Mouse (Mus musculus) natural killer cell, adult 2 months (primary cell): ENCODE results near the gene Grid2.

ENCODE experiments used
- DNase-seq, 2 experiments: peaks; one replicate each; pipeline ENCODE4 v3.0.0; 2022; ENCODE audit warnings: low spot score in 2 of 2

Grid2 gene

GRCm38 (mm10) chr6:64047950-64048349, 792.3 kb downstream of the Grid2 start:
- DNase-seq = no peak

DNA sequence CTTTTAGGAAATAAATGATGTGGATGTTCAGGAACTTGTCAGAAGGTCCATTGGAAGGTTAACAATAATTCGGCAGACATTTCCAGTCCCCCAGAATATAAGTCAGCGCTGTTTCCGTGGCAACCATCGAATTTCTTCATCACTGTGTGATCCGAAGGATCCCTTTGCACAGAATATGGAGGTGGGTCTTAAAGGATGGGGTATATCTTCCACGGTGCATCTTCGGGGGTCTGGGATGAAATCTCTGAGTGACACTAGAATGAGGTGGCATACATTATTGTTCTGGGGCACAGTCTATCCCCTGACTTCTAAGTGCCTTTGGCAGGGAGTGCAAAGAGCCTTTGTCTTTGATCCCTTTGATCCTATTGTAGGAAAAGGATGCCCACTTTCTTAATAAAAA, 808.2 kb downstream of the Grid2 start:
- DNase-seq = no peak

- DNase-seq = no peak
Measured at GRCm38 (mm10) chr6:64064704-64065103, 809.0 kb downstream of the Grid2 start.

- DNase-seq = no peak
Measured at GRCm38 (mm10) chr6:64073406-64073805, 817.7 kb downstream of the Grid2 start.

- DNase-seq = no peak
Measured at GRCm38 (mm10) chr6:64077911-64078310, 822.2 kb downstream of the Grid2 start.

DNA sequence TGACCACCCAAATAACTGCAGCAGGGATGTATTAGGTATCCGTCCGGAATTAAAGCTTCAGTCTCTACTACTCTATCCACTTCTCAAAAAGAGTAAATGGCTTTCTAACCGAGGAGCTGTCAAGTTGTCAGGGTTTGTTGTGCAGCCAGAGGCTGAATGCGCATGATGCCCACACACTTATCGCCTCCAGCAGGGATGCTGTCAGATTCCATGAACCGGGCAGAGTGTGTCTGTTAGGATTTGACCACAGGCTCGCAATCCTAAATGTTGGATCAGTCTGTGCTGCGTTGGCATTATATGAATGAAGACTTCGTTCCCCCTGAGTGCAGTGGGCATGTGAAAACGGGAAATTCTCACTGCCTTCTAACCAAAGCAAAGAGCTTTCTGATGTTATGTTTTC, 843.0 kb downstream of the Grid2 start:
- DNase-seq = no peak

- no peak for DNase-seq
Measured at GRCm38 (mm10) chr6:64114594-64114993, 858.9 kb downstream of the Grid2 start.

DNA sequence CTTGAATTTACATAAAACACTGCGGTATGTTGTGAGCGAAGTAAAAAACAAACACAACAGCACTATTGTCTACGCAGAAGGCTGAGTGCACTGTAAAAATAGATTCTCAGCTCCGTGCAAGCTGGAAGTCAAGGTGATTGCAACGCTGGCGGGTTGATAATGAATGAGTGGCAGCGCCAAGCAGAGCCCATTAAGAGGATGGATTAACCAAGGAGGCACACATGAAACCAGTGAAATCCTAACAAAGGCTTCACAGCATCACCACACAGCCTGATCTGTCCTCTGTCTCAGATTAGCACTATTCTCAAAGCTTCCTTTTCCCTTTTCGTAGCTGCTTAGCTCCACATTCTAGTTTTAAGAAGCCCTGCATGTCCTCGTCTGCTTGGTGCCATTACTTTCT, 880.6 kb downstream of the Grid2 start:
- no peak for DNase-seq

DNA sequence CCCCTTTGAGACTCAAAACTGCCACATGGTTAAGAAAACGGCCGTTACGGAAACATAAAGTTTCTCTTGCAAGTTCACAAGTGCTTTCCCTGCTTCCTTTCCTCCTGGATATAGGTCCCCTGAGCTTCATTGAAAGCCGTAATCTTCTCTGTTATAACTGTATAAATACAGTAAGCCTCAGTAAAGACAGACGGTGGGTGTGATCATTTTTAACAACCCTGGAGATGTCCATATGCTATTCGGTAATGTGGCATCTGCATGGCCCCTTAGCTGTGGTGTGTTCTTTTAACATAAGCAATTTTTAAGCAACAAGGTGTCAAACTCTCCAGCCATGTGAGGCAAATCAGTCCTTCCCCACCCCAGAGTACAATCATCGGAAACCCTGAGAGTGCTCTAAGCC, 892.9 kb downstream of the Grid2 start:
- DNase-seq = no peak

DNA sequence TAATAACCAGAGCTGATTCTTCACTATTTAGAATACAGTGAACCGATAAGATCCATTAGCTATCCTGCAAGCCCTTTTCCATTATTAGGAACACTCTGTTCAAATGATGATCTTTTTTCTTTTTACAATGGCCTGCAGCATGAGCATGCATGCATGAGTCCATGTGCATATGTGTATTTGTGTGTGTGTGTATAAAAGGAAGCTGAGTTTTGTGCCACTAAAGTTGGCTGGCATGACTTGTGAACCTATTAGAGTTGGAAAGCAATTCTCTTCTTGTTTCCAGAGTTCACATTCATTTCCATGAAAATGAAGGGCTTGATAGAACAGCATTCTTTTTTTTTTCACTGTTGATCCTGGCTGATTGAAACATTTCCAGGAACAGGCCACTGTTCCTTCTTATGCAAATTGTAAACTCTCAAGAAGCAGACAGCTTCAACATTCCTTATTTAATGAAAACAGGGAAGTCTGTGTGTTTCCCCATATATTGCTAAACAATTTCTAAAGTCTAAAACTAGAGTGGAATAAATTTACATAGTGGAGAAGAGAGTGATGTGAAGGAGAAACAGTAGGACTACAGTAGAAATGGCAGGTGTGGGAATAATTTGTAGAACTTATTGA, 919.4 kb downstream of the Grid2 start:
- no peak for DNase-seq

- DNase-seq = no peak
Measured at GRCm38 (mm10) chr6:64193646-64194045, 938.0 kb downstream of the Grid2 start.

DNA sequence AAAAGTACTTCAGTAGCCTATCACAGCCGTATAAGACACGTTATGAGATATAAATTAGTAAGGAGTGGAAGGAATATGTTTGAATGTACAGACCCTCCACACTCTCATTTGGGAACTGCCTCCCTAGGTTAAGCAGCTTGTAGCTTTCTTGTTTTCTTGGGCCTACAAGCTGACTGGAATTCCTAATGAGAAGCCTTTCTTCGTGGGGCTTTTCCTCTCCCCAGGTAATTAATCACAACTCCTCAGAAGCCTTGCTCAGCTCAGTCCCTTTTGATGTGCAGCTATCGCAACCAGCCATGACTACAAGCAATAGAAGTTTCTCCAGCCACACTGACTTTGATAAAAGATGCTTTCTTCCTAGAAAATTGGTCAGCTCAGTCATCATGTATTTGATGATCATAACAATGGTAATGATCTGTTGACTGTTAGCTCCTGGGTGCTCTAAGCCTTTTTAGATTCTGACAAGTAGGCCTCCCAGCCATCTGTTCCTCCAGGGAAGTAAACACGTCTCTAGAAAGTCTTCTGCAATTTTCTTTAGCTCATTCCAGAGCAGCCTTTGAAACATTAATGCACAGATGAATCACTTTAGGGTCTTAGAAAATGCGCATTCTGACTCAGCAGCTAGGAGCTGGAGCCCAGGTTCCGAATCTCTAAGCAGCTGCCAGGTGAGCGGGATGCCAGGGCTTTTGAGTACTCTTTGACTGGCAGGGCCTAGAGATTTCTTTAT, 946.9 kb downstream of the Grid2 start:
- no peak for DNase-seq

- no peak for DNase-seq
Measured at GRCm38 (mm10) chr6:64236351-64236750, 980.7 kb downstream of the Grid2 start.

GRCm38 (mm10) chr6:64240526-64240925, 984.9 kb downstream of the Grid2 start:
- DNase-seq = no peak

GRCm38 (mm10) chr6:64245951-64246350, 990.3 kb downstream of the Grid2 start:
- no peak for DNase-seq

- no peak for DNase-seq
Measured at GRCm38 (mm10) chr6:64251041-64251440, 995.4 kb downstream of the Grid2 start.

- no peak for DNase-seq
Measured at GRCm38 (mm10) chr6:64263517-64263916, 1007.8 kb downstream of the Grid2 start.

- DNase-seq = no peak
Measured at GRCm38 (mm10) chr6:64264224-64264623, 1008.5 kb downstream of the Grid2 start.

- no peak for DNase-seq
Measured at GRCm38 (mm10) chr6:64274319-64275114, 1018.8 kb downstream of the Grid2 start.

- no peak for DNase-seq
Measured at GRCm38 (mm10) chr6:64279927-64280326, 1024.3 kb downstream of the Grid2 start.

GRCm38 (mm10) chr6:64293761-64294160, 1038.1 kb downstream of the Grid2 start:
- no peak for DNase-seq

DNA sequence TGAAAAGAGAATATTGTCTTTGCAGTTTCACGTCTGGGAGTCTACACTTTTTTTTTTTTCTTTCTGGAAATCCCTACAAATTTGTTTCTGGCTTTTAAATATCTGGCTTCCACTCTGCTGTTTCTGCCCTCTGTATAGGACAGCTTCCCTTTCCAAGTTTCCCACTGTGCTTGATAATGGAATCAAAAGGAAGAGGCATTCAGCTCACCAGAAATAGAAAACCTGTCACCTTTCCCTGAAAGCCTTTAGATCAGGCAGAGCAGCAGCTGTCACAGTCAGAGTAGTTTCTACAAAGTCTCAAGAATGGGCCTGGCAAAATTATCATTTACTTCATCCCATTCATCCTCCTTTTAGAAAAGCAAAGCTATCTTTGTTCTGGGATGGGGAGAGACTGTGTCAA, 1042.0 kb downstream of the Grid2 start:
- no peak for DNase-seq
